Mouse (Mus musculus): Measurements from ENCODE around the gene Hyou1. TPM values are rescaled to one million over a fixed set of nuclear protein-coding genes. Genes with fewer than 3 reads are reported as not detected.
A peak's percentile ranks its signal among the peaks of the same experiment; 100 is the strongest.
"Not testable (repeated sequence)": the region's sequence is repeated elsewhere in the genome, so short reads cannot be mapped to it uniquely, and the experiment has no call there.

Gene Hyou1
- polyA plus RNA-seq, 1 experiment from 2014 or later = 29.6 TPM

GRCm38 (mm10) chr9:44412306-44412705 lies 33.0 kb downstream of the Hyou1 start:
- 87% methylated on average over 4 of the region's 4 CpGs for WGBS
- no peaks in the 10 kb centered on the region for H3K27me3 ChIP-seq (replicated peaks; ENCODE audit: control insufficient read depth, insufficient read depth, low read length)
- no peak overlapping the region for H3K9ac ChIP-seq (ENCODE audit: low read depth, low read length)
- H3K36me3 ChIP-seq (ENCODE audit: control insufficient read depth, insufficient read depth, low read length) = peaks cover 64% of the 10 kb centered on the region
- no peak overlapping the region for H3K4me3 ChIP-seq (ENCODE audit: low read depth, low read length)
- H3K9me3 ChIP-seq (ENCODE audit: control insufficient read depth, low read length) = no peaks in the 10 kb centered on the region
- no peak overlapping the region for H3K4me2 ChIP-seq (ENCODE audit: low read depth, low read length)
- ATAC-seq (ENCODE audit: low read depth) (no peak), DNase-seq (ENCODE audit: low spot score) (no peak)
- no peak overlapping the region for H3K27ac ChIP-seq (replicated peaks; ENCODE audit: low read depth, low read length)
- H3K4me1 ChIP-seq (ENCODE audit: control insufficient read depth, insufficient read depth, low read length) = peaks cover 6% of the 10 kb centered on the region; the same call in 1 of the 2 replicates

- no peak overlapping the region for H3K4me3 ChIP-seq (ENCODE audit: low read depth, low read length)
- H3K9ac ChIP-seq (ENCODE audit: low read depth, low read length) = no peak overlapping the region
- H3K36me3 ChIP-seq (ENCODE audit: control insufficient read depth, insufficient read depth, low read length) = peaks cover 64% of the 10 kb centered on the region
- ATAC-seq (ENCODE audit: low read depth) = no peak
- DNase-seq (ENCODE audit: low spot score) = no peak
- no peaks in the 10 kb centered on the region for H3K27me3 ChIP-seq (replicated peaks; ENCODE audit: control insufficient read depth, insufficient read depth, low read length)
- H3K9me3 ChIP-seq (ENCODE audit: control insufficient read depth, low read length) = no peaks in the 10 kb centered on the region
- H3K27ac ChIP-seq (replicated peaks; ENCODE audit: low read depth, low read length) = no peak overlapping the region
- H3K4me1 ChIP-seq (ENCODE audit: control insufficient read depth, insufficient read depth, low read length) = peaks cover 6% of the 10 kb centered on the region; the same call in 1 of the 2 replicates
- 81% methylated on average over 2 of the region's 2 CpGs for WGBS
- H3K4me2 ChIP-seq (ENCODE audit: low read depth, low read length) = no peak overlapping the region
Observed at GRCm38 (mm10) chr9:44412781-44413180, 33.5 kb downstream of the Hyou1 start.

GRCm38 (mm10) chr9:44417156-44417891 lies 38.0 kb downstream of the Hyou1 start:
- Histone ChIP-seq H3K4me1 (ENCODE audit: control insufficient read depth, insufficient read depth, low read length) (peaks cover 4% of the 10 kb centered on the region; the same call in 1 of the 2 replicates), H3K27ac (replicated peaks; ENCODE audit: low read depth, low read length) (peak overlapping the region; percentile 84; the same call in 1 of the 2 replicates), H3K9ac (ENCODE audit: low read depth, low read length) (peak overlapping the region; percentile 83), H3K4me3 (ENCODE audit: low read depth, low read length) (peak overlapping the region; percentile 84), H3K4me2 (ENCODE audit: low read depth, low read length) (peak overlapping the region; percentile 86), H3K36me3 (ENCODE audit: control insufficient read depth, insufficient read depth, low read length) (peaks cover 26% of the 10 kb centered on the region), H3K9me3 (ENCODE audit: control insufficient read depth, low read length) (0 out of 2 replicates have a peak, but pooled peaks cover 3% of the 10 kb centered on the region), H3K27me3 (replicated peaks; ENCODE audit: control insufficient read depth, insufficient read depth, low read length) (no peaks in the 10 kb centered on the region)
- ATAC-seq (ENCODE audit: low read depth) (peak; percentile 53), DNase-seq (ENCODE audit: low spot score) (no peak)
- WGBS = 8% methylated on average over 26 of the region's 26 CpGs

- Histone ChIP-seq H3K9ac (ENCODE audit: low read depth, low read length) (peak overlapping the region; percentile 83), H3K4me1 (ENCODE audit: control insufficient read depth, insufficient read depth, low read length) (peaks cover 4% of the 10 kb centered on the region; the same call in 1 of the 2 replicates), H3K36me3 (ENCODE audit: control insufficient read depth, insufficient read depth, low read length) (peaks cover 20% of the 10 kb centered on the region), H3K4me3 (ENCODE audit: low read depth, low read length) (peak overlapping the region; percentile 84), H3K27me3 (replicated peaks; ENCODE audit: control insufficient read depth, insufficient read depth, low read length) (no peaks in the 10 kb centered on the region), H3K27ac (replicated peaks; ENCODE audit: low read depth, low read length) (peak overlapping the region; percentile 84), H3K9me3 (ENCODE audit: control insufficient read depth, low read length) (0 out of 2 replicates have a peak, but pooled peaks cover 3% of the 10 kb centered on the region), H3K4me2 (ENCODE audit: low read depth, low read length) (peak overlapping the region; percentile 86)
- under 1% methylated on average over 38 of the region's 38 CpGs for WGBS
- peak; percentile 94 for DNase-seq (ENCODE audit: low spot score)
- ATAC-seq (ENCODE audit: low read depth) = peak; percentile 87
Observed at GRCm38 (mm10) chr9:44417892-44418363, 38.6 kb downstream of the Hyou1 start.

GRCm38 (mm10) chr9:44418519-44419385 lies 39.5 kb downstream of the Hyou1 start, which contains the start of gene Ccdc84:
TSS of gene Ccdc84 (minus strand) at chr9:44418569.
- Histone ChIP-seq H3K4me3 (ENCODE audit: low read depth, low read length) (peak within 1 kb of the TSS; percentile 84), H3K4me1 (ENCODE audit: control insufficient read depth, insufficient read depth, low read length) (peaks cover 4% of the 10 kb centered on the region; the same call in 1 of the 2 replicates), H3K27ac (replicated peaks; ENCODE audit: low read depth, low read length) (peak within 1 kb of the TSS; percentile 84), H3K9me3 (ENCODE audit: control insufficient read depth, low read length) (0 out of 2 replicates have a peak, but pooled peaks cover 3% of the 10 kb centered on the region), H3K9ac (ENCODE audit: low read depth, low read length) (peak within 1 kb of the TSS; percentile 83), H3K27me3 (replicated peaks; ENCODE audit: control insufficient read depth, insufficient read depth, low read length) (no peaks in the 10 kb centered on the region), H3K36me3 (ENCODE audit: control insufficient read depth, insufficient read depth, low read length) (peaks cover 11% of the 10 kb centered on the region), H3K4me2 (ENCODE audit: low read depth, low read length) (peak within 1 kb of the TSS; percentile 86)
- no peak for ATAC-seq (ENCODE audit: low read depth)
- WGBS = 73% methylated on average over 14 of the region's 14 CpGs
- no peak for DNase-seq (ENCODE audit: low spot score)

- WGBS = 93% methylated on average over 9 of the region's 9 CpGs
- not testable (repeated sequence) for H3K9ac ChIP-seq (ENCODE audit: low read depth, low read length); H3K27ac ChIP-seq (replicated peaks; ENCODE audit: low read depth, low read length); H3K4me2 ChIP-seq (ENCODE audit: low read depth, low read length); H3K4me3 ChIP-seq (ENCODE audit: low read depth, low read length); H3K9me3 ChIP-seq (ENCODE audit: control insufficient read depth, low read length); H3K36me3 ChIP-seq (ENCODE audit: control insufficient read depth, insufficient read depth, low read length); ATAC-seq (ENCODE audit: low read depth); H3K27me3 ChIP-seq (replicated peaks; ENCODE audit: control insufficient read depth, insufficient read depth, low read length); H3K4me1 ChIP-seq (ENCODE audit: control insufficient read depth, insufficient read depth, low read length); DNase-seq (ENCODE audit: low spot score)
Observed at GRCm38 (mm10) chr9:44419730-44420129, 40.4 kb downstream of the Hyou1 start.

GRCm38 (mm10) chr9:44420280-44420898 lies 41.1 kb downstream of the Hyou1 start:
- Histone ChIP-seq H3K4me2 (ENCODE audit: low read depth, low read length) (no peak overlapping the region), H3K27me3 (replicated peaks; ENCODE audit: control insufficient read depth, insufficient read depth, low read length) (no peaks in the 10 kb centered on the region), H3K36me3 (ENCODE audit: control insufficient read depth, insufficient read depth, low read length) (no peaks in the 10 kb centered on the region; the same call in 1 of the 2 replicates), H3K4me3 (ENCODE audit: low read depth, low read length) (no peak overlapping the region), H3K4me1 (ENCODE audit: control insufficient read depth, insufficient read depth, low read length) (peaks cover 4% of the 10 kb centered on the region; the same call in 1 of the 2 replicates), H3K27ac (replicated peaks; ENCODE audit: low read depth, low read length) (no peak overlapping the region), H3K9ac (ENCODE audit: low read depth, low read length) (no peak overlapping the region), H3K9me3 (ENCODE audit: control insufficient read depth, low read length) (0 out of 2 replicates have a peak, but pooled peaks cover 3% of the 10 kb centered on the region)
- DNase-seq (ENCODE audit: low spot score) = no peak
- WGBS = 77% methylated on average over 5 of the region's 5 CpGs
- no peak for ATAC-seq (ENCODE audit: low read depth)

GRCm38 (mm10) chr9:44423576-44423975 lies 44.3 kb downstream of the Hyou1 start:
- no peak for ATAC-seq (ENCODE audit: low read depth)
- 78% methylated on average over 4 of the region's 4 CpGs for WGBS

More at GRCm38 (mm10) chr9:44423576-44423975, 44.3 kb downstream of the Hyou1 start:
- Histone ChIP-seq H3K4me3 (ENCODE audit: low read depth, low read length) (no peak overlapping the region), H3K27me3 (replicated peaks; ENCODE audit: control insufficient read depth, insufficient read depth, low read length) (no peaks in the 10 kb centered on the region), H3K9ac (ENCODE audit: low read depth, low read length) (no peak overlapping the region), H3K4me1 (ENCODE audit: control insufficient read depth, insufficient read depth, low read length) (no peaks in the 10 kb centered on the region), H3K9me3 (ENCODE audit: control insufficient read depth, low read length) (0 out of 2 replicates have a peak, but pooled peaks cover 3% of the 10 kb centered on the region), H3K4me2 (ENCODE audit: low read depth, low read length) (no peak overlapping the region), H3K36me3 (ENCODE audit: control insufficient read depth, insufficient read depth, low read length) (no peaks in the 10 kb centered on the region), H3K27ac (replicated peaks; ENCODE audit: low read depth, low read length) (no peak overlapping the region)
- DNase-seq (ENCODE audit: low spot score) = no peak

All from embryonic facial prominence, embryonic 14.5 days (tissue).